Mouse (Mus musculus): ENCODE data around the gene Tnfrsf17. TPM values are rescaled to one million over a fixed set of nuclear protein-coding genes. Genes with fewer than 3 reads are reported as not detected.

Gene Tnfrsf17
- polyA plus RNA-seq, 1 experiment from 2014 or later: not detected

DNA sequence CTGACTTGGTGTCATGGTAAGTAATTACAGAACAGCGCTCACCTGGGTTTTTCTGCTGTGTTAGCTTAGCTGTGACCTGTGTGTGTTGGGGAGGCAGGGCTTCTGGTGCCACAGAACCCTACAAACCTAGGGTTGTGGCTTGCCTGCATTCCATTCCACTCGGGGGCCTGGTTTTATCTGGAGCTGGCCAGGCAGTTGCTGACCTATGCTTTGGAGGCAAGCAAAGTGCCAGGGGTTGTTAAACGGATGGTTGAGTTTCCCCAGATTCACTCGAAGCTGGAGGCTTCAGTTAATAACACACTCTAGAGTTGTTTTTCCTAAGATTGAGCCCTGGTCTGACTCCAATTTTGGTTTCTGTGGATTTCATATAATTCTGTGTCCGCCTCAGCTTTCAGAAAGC lies 52.0 kb downstream of the Tnfrsf17 start:
- no peak overlapping the region for H3K27ac ChIP-seq (ENCODE audit: low read depth, low read length)
- H3K36me3 ChIP-seq (ENCODE audit: control insufficient read depth, insufficient read depth): peaks cover 5% of the 10 kb centered on the region
- H3K4me2 ChIP-seq (replicated peaks; ENCODE audit: low read depth): no peak overlapping the region
- H3K9me3 ChIP-seq (ENCODE audit: control insufficient read depth): no peaks in the 10 kb centered on the region
- ATAC-seq: peak; percentile 51; the same call in 1 of the 2 replicates
- WGBS: 46% methylated on average over 5 of the region's 5 CpGs
- no peak for TF ChIP-seq CTCF (IDR thresholded peaks at IDR 0.05; ENCODE audit: low read depth)
- H3K27me3 ChIP-seq (replicated peaks; ENCODE audit: control insufficient read depth, insufficient read depth, low read length): no peaks in the 10 kb centered on the region
- H3K4me3 ChIP-seq (ENCODE audit: low read depth, low read length): no peak overlapping the region
- H3K9ac ChIP-seq (ENCODE audit: low read depth, low read length): no peak overlapping the region
- H3K4me1 ChIP-seq (replicated peaks; ENCODE audit: control insufficient read depth, insufficient read depth, low read length): 0 out of 2 replicates have a peak, but pooled peaks cover 2% of the 10 kb centered on the region

GRCm38 (mm10) chr16:11366851-11367250 lies 53.2 kb downstream of the Tnfrsf17 start:
- Histone ChIP-seq H3K4me1 (replicated peaks; ENCODE audit: control insufficient read depth, insufficient read depth, low read length) (0 out of 2 replicates have a peak, but pooled peaks cover 2% of the 10 kb centered on the region), H3K9me3 (ENCODE audit: control insufficient read depth) (no peaks in the 10 kb centered on the region), H3K4me2 (replicated peaks; ENCODE audit: low read depth) (no peak overlapping the region), H3K4me3 (ENCODE audit: low read depth, low read length) (no peak overlapping the region), H3K27ac (ENCODE audit: low read depth, low read length) (no peak overlapping the region), H3K27me3 (replicated peaks; ENCODE audit: control insufficient read depth, insufficient read depth, low read length) (no peaks in the 10 kb centered on the region), H3K9ac (ENCODE audit: low read depth, low read length) (no peak overlapping the region), H3K36me3 (ENCODE audit: control insufficient read depth, insufficient read depth) (peaks cover 5% of the 10 kb centered on the region)
- 37% methylated on average over 1 of the region's 1 CpGs for WGBS
- no peak for ATAC-seq
- TF ChIP-seq CTCF (IDR thresholded peaks at IDR 0.05; ENCODE audit: low read depth): no peak

DNA sequence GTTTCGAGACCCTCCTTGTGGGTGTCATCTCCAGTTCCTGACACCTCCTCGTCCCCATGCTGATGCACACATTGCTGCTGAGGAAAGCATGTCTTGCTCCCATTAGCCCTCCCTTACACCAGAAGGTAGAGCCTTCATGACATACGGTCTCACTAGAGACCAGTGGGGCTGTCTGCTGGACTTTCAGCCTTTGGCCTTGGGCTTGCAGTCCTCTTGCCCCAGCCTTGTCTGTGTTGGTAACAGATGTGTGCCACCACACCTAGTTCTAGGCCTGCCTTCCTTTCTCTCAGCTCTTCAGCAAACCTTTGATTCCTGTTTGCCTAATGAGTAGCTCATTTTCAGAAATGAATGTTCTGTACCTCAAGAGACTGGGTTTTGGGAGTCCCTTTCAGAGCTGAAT lies 54.8 kb downstream of the Tnfrsf17 start:
- 0 out of 2 replicates have a peak, but pooled peaks cover 2% of the 10 kb centered on the region for H3K4me1 ChIP-seq (replicated peaks; ENCODE audit: control insufficient read depth, insufficient read depth, low read length)
- no peak overlapping the region for H3K9ac ChIP-seq (ENCODE audit: low read depth, low read length)
- peaks cover 9% of the 10 kb centered on the region for H3K36me3 ChIP-seq (ENCODE audit: control insufficient read depth, insufficient read depth)
- H3K9me3 ChIP-seq (ENCODE audit: control insufficient read depth): no peaks in the 10 kb centered on the region
- no peak overlapping the region for H3K4me3 ChIP-seq (ENCODE audit: low read depth, low read length)
- no peak overlapping the region for H3K4me2 ChIP-seq (replicated peaks; ENCODE audit: low read depth)
- WGBS: 79% methylated on average over 3 of the region's 3 CpGs
- TF ChIP-seq CTCF (IDR thresholded peaks at IDR 0.05; ENCODE audit: low read depth): no peak
- no peaks in the 10 kb centered on the region for H3K27me3 ChIP-seq (replicated peaks; ENCODE audit: control insufficient read depth, insufficient read depth, low read length)
- H3K27ac ChIP-seq (ENCODE audit: low read depth, low read length): no peak overlapping the region
- ATAC-seq: no peak

- Histone ChIP-seq H3K27ac (ENCODE audit: low read depth, low read length) (no peak overlapping the region), H3K9ac (ENCODE audit: low read depth, low read length) (no peak overlapping the region), H3K4me3 (ENCODE audit: low read depth, low read length) (no peak overlapping the region), H3K4me2 (replicated peaks; ENCODE audit: low read depth) (no peak overlapping the region), H3K4me1 (replicated peaks; ENCODE audit: control insufficient read depth, insufficient read depth, low read length) (0 out of 2 replicates have a peak, but pooled peaks cover 2% of the 10 kb centered on the region), H3K9me3 (ENCODE audit: control insufficient read depth) (no peaks in the 10 kb centered on the region), H3K36me3 (ENCODE audit: control insufficient read depth, insufficient read depth) (peaks cover 9% of the 10 kb centered on the region), H3K27me3 (replicated peaks; ENCODE audit: control insufficient read depth, insufficient read depth, low read length) (no peaks in the 10 kb centered on the region)
- no peak for TF ChIP-seq CTCF (IDR thresholded peaks at IDR 0.05; ENCODE audit: low read depth)
- no peak for ATAC-seq
- 60% methylated on average over 4 of the region's 4 CpGs for whole genome bisulfite sequencing
Measured at GRCm38 (mm10) chr16:11369162-11369561, 55.5 kb downstream of the Tnfrsf17 start.

- ATAC-seq: no peak
- Histone ChIP-seq H3K4me3 (ENCODE audit: low read depth, low read length) (no peak overlapping the region), H3K9ac (ENCODE audit: low read depth, low read length) (no peak overlapping the region), H3K9me3 (ENCODE audit: control insufficient read depth) (no peaks in the 10 kb centered on the region), H3K4me2 (replicated peaks; ENCODE audit: low read depth) (no peak overlapping the region), H3K27me3 (replicated peaks; ENCODE audit: control insufficient read depth, insufficient read depth, low read length) (no peaks in the 10 kb centered on the region), H3K36me3 (ENCODE audit: control insufficient read depth, insufficient read depth) (peaks cover 9% of the 10 kb centered on the region), H3K4me1 (replicated peaks; ENCODE audit: control insufficient read depth, insufficient read depth, low read length) (0 out of 2 replicates have a peak, but pooled peaks cover 2% of the 10 kb centered on the region), H3K27ac (ENCODE audit: low read depth, low read length) (no peak overlapping the region)
- 13% methylated on average over 1 of the region's 1 CpGs for WGBS
- no peak for TF ChIP-seq CTCF (IDR thresholded peaks at IDR 0.05; ENCODE audit: low read depth)
Measured at GRCm38 (mm10) chr16:11369642-11370041, 56.0 kb downstream of the Tnfrsf17 start.

Other genes starting within 250 kb of the Tnfrsf17 start
- 168 and 175 TPM in 2 replicates for gene Litaf, start 247.7 kb upstream of the Tnfrsf17 start, polyA plus RNA-seq (2015; fragmentation: Nextera tagmentation; extraction: Ambion mirVana)
- gene Txndc11, start 179.2 kb upstream of the Tnfrsf17 start, polyA plus RNA-seq (2015; fragmentation: Nextera tagmentation; extraction: Ambion mirVana): 26.8 and 27.7 TPM in 2 replicates
- gene Zc3h7a, start 137.4 kb upstream of the Tnfrsf17 start, polyA plus RNA-seq (2015; fragmentation: Nextera tagmentation; extraction: Ambion mirVana): 32.4 and 41.2 TPM in 2 replicates
- gene Rsl1d1, start 110.5 kb upstream of the Tnfrsf17 start, polyA plus RNA-seq (2015; fragmentation: Nextera tagmentation; extraction: Ambion mirVana): 61.1 and 65.5 TPM in 2 replicates
- 47.3 and 48.4 TPM in 2 replicates for gene Gspt1, start 59.5 kb upstream of the Tnfrsf17 start, polyA plus RNA-seq (2015; fragmentation: Nextera tagmentation; extraction: Ambion mirVana)
- 1.9 and 4.0 TPM in 2 replicates for gene Snx29, start 9.1 kb downstream of the Tnfrsf17 start, polyA plus RNA-seq (2015; fragmentation: Nextera tagmentation; extraction: Ambion mirVana)